ENCODE assay signal across 22 mouse cellular contexts in the genomic region with DNA sequence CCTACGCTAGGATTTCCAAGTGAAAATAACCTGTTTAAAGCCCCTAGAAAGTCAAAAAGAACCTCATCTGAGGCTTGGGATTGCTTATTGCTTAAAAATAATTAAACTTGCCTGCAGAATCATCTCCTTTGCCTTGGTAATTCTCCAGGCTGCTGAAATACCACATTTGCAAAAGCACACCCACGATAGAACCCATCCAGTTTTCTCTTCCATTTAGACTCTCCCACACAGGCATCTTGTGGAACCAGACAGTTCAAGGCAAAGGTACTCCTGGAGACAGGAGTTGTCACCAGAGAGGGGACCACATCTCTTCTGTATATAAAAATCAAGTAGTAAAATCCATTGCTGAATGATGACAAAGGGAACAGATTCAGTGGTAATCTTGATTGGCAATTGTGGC.
DNase-seq lines count a peak whose midpoint lies in the region; ATAC-seq and TF ChIP-seq lines count a peak whose summit lies in the region.
"Had no signal": no experiment of that assay in that cellular context is flagged by ENCODE, and none has a peak within 500 bp of the region (broad histone marks: within the 10 kb centered on the region; RNA-seq: fewer than 3 reads in every experiment).

No protein-coding gene starts in this region.

- H3K27me3 ChIP-seq in kidney, adult 2 months (replicated peaks; ENCODE audit: control insufficient read depth, insufficient read depth, low read length): no peaks in the 10 kb centered on the region
- H3K27me3 ChIP-seq: hindbrain, embryonic 15.5 days; limb, embryonic 15.5 days; neural tube, embryonic 15.5 days had no signal

- H3K4me1 ChIP-seq in kidney, adult 2 months (ENCODE audit: control insufficient read depth, insufficient read depth, low read length): no peaks in the 10 kb centered on the region
- H3K4me1 ChIP-seq: embryonic facial prominence, embryonic 15.5 days; hindbrain, embryonic 15.5 days; limb, embryonic 15.5 days; midbrain, embryonic 12.5 days; neural tube, embryonic 15.5 days had no signal

- H3K4me3 ChIP-seq in left cerebral cortex, adult 2 months: no peak overlapping the region
- H3K4me3 ChIP-seq in kidney, adult 2 months (ENCODE audit: insufficient read depth, low read depth, low read length): no peak overlapping the region
- H3K4me3 ChIP-seq: embryonic facial prominence, embryonic 15.5 days; hindbrain, embryonic 15.5 days; limb, embryonic 15.5 days; midbrain, embryonic 12.5 days; neural tube, embryonic 15.5 days had no signal

- no peaks in the 10 kb centered on the region for H3K36me3 ChIP-seq in kidney, adult 2 months (ENCODE audit: control insufficient read depth, insufficient read depth, low read length)
- H3K36me3 ChIP-seq: embryonic facial prominence, embryonic 15.5 days; hindbrain, embryonic 15.5 days; limb, embryonic 15.5 days; midbrain, embryonic 12.5 days; neural tube, embryonic 15.5 days had no signal

- intact Hi-C loops in left cerebral cortex, postnatal 4 days (cut with DNase I): no loop called here
- intact Hi-C loops in left cerebral cortex, adult 2 months (cut with DNase I): no loop called here

- ATAC-seq in frontal cortex, adult (ENCODE audit: low TSS enrichment): peak; percentile 98
- ATAC-seq: forebrain, embryonic 14.5 days had no signal

- WGBS in kidney, adult 2 months: 95% methylated on average over 2 of the region's 2 CpGs

- TF ChIP-seq POLR2A in kidney, adult 2 months (IDR thresholded peaks at IDR 0.05; ENCODE audit: low read depth, low read length): no peak

- no peak for TF ChIP-seq CTCF in left cerebral cortex, adult 2 months (IDR thresholded peaks at IDR 0.05)
- TF ChIP-seq CTCF in kidney, adult 2 months (conservative IDR thresholded peaks at IDR 0.05; ENCODE audit: insufficient read depth, insufficient read length, low read depth, low read length): no peak

- no peak for DNase-seq in frontal cortex, postnatal 14 days (ENCODE audit: low spot score in 2 of 2)
- DNase-seq in left cerebral cortex, adult 11 months (ENCODE audit: low spot score): peak; percentile 30
- no peak for DNase-seq in left cerebral cortex, postnatal 4 days
- DNase-seq in left cerebral cortex, adult 2 months (ENCODE audit: extremely low spot score in 1 of 2, low spot score in 2 of 2): peak in 1 of 2 experiments; percentile 7
- DNase-seq in telencephalon, adult 2 months (ENCODE audit: low read depth, low spot score): peak; percentile 78
- DNase-seq in kidney, adult 2 months: no peak
- DNase-seq: adrenal gland, postnatal 25 days; cerebellum, adult 11 months; cerebellum, adult 9-11 months; heart, postnatal 4 days; kidney, adult 8-10 months; kidney, postnatal 14 days; lung, embryonic 14.5 days; thymus, postnatal 14 days had no signal

- H3K27ac ChIP-seq in left cerebral cortex, adult 2 months: peak overlapping the region; percentile 36; the same call in 1 of the 2 replicates
- H3K27ac ChIP-seq in kidney, adult 2 months (ENCODE audit: insufficient read depth, low read depth, low read length): no peak overlapping the region
- H3K27ac ChIP-seq: embryonic facial prominence, embryonic 15.5 days; hindbrain, embryonic 15.5 days; limb, embryonic 15.5 days; liver, embryonic 14.5 days; midbrain, embryonic 12.5 days; neural tube, embryonic 15.5 days had no signal

Comparison
In these comparisons a context has a peak if more than half of its experiments do, and no peak if none do; other contexts are left out.
1. DNase-seq: peak in left cerebral cortex, adult 11 months (single experiment) and telencephalon, adult 2 months (single experiment); none in frontal cortex, postnatal 14 days (0 of 2), left cerebral cortex, postnatal 4 days (single experiment) and kidney, adult 2 months (single experiment).